Mouse (Mus musculus) granulocyte monocyte progenitor cell, adult 5-6 weeks (primary cell): ENCODE measurements around the gene Mkrn1. TPM values are rescaled to one million over a fixed set of nuclear protein-coding genes. Genes with fewer than 3 reads are reported as not detected.
"Not testable (repeated sequence)": the region's sequence is repeated elsewhere in the genome, so short reads cannot be mapped to it uniquely, and the experiment has no call there.

ENCODE experiments used
- ATAC-seq: replicated peaks from 2 replicates; pipeline ENCODE4 v1.8.0; 2016; ENCODE audit warnings: mild to moderate bottlenecking, moderate TSS enrichment, inconsistent platforms; ENCODE audit not compliant: poor library complexity, severe bottlenecking
- total RNA-seq, 2 experiments: library from RNA; stranded (forward) in 1 of 2; stranded (reverse) in 1 of 2; fragments of 200-712, 200-1000 nt in 1 of 2; fragments of >200 nt in 1 of 2; fragmentation: Nextera tagmentation in 1 of 2; gene quantifications; 2 replicates each; pipeline ENCODE4 v1.2.3; 2014 to 2017

Gene Mkrn1
- total RNA-seq, 2 experiments from 2014 or later, result 27.1 to 35.5 TPM

DNA sequence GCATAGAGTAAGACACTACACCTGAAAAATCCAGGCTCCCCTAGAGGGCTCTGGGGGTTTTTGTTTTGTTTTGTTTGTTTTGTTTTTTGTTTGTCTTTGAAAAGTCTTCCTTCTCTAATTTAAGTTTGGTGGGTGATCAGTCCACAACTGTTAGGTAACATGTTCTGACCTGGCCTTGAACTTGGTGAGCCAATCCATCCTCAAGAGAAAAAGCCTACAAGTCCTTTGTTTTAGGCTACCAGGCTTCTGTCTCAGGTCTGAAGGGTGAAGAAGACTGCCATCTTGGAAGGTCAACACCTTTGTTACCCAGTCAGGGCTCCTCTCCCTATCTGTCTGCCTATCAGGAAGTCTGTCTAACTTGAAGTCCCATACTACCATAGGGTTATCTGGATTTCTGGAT lies 13.4 kb upstream of the Mkrn1 start:
- no peak for ATAC-seq

- no peak for ATAC-seq
Measured at GRCm38 (mm10) chr6:39433174-39433573, 12.9 kb upstream of the Mkrn1 start.

GRCm38 (mm10) chr6:39430722-39431121 lies 10.5 kb upstream of the Mkrn1 start:
- ATAC-seq, result peak; percentile 33

DNA sequence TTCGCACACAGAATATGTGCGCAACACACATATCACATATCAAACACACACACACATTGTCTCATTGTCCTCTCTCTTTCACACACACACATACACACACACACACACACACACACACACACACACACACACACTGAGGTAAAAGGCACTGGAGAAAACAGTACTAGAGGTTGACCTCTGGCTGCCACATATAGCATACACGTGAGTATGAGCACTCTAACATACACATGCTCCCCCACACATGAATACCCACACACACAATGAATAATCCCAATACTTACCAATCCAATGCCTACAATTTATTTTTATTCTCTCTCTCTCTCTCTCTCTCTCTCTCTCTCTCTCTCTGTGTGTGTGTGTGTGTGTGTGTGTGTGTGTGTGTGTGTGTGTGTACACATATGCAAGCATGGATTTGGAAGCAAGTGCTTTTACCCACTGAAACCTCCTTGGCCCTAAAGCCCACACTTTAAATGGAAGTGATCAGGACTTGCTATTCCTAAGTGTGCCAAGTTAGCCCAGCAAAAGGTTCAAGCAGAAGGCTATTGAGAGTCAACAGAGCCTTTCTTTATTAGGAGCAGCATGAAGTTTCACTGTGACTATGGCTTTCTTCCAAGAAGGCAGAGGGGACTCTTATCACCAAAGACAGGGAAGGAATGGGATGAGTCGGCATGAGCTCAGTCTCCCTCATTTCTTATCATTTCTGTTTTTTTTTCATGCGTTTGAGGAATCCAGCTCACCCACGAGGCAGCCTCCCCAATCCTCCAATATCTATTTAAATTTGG lies 8.9 kb upstream of the Mkrn1 start:
- ATAC-seq, result no peak

DNA sequence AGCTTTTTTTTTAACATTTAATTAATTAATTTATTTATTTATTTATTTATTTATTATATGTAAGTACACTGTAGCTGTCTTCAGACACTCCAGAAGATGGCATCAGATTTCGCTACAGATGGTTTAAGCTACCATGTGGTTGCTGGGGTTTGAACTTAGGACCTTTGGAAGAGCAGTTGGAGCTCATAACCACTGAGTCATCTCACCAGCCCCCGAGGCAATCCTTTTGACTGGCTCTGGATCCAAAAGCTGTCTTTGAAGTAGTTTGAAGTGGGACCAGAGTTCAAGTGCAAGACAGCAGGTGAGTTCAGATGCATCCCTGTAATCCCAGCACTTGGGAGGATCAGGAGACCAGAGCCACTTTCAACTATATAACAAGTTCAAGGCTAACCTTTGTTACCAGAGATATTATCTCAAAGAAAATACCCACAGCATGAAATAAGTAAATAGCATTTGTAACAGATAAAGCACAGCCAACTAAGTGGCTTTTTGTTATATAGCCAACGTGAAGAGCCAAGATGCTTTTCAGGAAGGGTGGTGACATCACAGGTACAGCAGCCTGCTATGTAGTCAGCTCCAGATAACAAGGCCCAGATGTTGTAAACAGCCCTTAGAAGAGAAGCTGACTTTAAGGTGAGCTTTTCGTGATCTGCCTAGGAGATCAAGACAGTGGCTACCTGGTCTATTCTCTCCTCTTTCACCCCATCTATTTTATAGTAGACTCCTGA lies 7.2 kb upstream of the Mkrn1 start:
- no peak for ATAC-seq

DNA sequence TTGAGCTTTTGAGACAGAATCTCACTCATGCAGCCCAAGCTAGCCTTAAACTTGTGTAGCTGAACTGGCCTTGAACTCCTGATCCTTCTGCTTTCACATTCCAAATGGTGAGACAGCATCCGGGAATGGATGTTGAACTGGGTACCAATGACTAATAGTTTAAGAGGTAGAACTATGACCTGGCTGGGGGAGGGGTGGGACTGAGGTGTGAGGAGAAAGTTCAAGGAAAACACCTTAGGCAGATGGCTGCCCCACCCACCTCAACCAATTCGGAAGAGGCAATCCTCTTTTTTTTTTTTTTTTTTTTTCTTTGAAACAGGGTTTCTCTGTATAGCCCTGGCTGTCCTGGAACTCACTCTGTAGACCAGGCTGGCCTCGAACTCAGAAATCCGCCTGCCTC lies 6.5 kb upstream of the Mkrn1 start:
- no peak for ATAC-seq

GRCm38 (mm10) chr6:39425181-39425580 lies 4.9 kb upstream of the Mkrn1 start:
- ATAC-seq, result no peak

- no peak for ATAC-seq
Measured at GRCm38 (mm10) chr6:39423686-39424085, 3.4 kb upstream of the Mkrn1 start.

GRCm38 (mm10) chr6:39423130-39423551 lies 2.9 kb upstream of the Mkrn1 start:
- no peak for ATAC-seq

- no peak for ATAC-seq
Measured at GRCm38 (mm10) chr6:39420867-39421266, 605 bp upstream of the Mkrn1 start.

- peak; percentile 2; the same call in 1 of the 2 replicates for ATAC-seq
Measured at GRCm38 (mm10) chr6:39419386-39419850, 844 bp downstream of the Mkrn1 start.

DNA sequence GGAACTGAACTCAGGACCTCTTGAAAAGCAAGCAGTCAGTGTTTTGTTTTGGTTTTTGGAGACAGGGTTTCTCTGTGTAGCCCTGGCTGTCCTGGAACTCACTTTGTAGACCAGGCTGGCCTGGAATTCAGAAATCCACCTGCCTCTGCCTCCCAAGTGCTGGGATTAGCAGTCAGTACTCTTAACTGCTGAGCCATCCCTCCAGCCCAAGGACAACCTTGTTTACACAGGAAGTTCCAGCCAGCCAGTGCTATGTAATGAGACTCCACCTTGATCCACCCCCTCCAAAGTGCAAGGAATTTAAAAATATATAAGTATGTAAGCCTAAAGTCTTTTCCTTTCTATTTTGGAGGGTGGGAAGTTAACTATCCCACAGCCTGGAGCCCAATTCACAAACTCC lies 3.6 kb downstream of the Mkrn1 start:
- ATAC-seq, result not testable (repeated sequence)

- ATAC-seq, result peak; percentile 34
Measured at GRCm38 (mm10) chr6:39415762-39416161, 4.5 kb downstream of the Mkrn1 start.

GRCm38 (mm10) chr6:39414106-39414505 lies 6.2 kb downstream of the Mkrn1 start:
- no peak for ATAC-seq

- ATAC-seq, result no peak
Measured at GRCm38 (mm10) chr6:39406480-39406879, 13.8 kb downstream of the Mkrn1 start.

GRCm38 (mm10) chr6:39403136-39403535 lies 17.1 kb downstream of the Mkrn1 start:
- no peak for ATAC-seq

DNA sequence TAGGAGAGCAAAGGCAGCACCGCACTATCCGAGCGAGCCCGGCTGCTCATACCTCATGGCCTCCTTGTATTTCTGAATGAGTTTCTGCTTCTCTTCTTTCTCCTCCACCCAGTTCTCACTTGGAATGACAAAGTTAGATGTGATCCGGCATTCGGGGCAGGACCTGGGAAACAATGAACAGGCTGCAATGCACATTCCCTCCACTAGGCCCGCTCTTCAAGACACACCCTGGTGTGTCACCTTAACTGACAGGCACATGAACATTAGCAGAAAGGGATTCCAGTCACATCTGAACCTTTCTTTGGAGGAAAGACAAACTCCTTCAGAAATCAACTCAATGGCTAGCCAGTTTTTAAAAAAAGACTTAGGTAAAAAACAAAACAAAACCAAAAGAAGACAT lies 19.9 kb downstream of the Mkrn1 start:
- no peak for ATAC-seq

- no peak for ATAC-seq
Measured at GRCm38 (mm10) chr6:39398342-39398741, 21.9 kb downstream of the Mkrn1 start.

GRCm38 (mm10) chr6:39397046-39397445 lies 23.2 kb downstream of the Mkrn1 start:
- ATAC-seq, result no peak

DNA sequence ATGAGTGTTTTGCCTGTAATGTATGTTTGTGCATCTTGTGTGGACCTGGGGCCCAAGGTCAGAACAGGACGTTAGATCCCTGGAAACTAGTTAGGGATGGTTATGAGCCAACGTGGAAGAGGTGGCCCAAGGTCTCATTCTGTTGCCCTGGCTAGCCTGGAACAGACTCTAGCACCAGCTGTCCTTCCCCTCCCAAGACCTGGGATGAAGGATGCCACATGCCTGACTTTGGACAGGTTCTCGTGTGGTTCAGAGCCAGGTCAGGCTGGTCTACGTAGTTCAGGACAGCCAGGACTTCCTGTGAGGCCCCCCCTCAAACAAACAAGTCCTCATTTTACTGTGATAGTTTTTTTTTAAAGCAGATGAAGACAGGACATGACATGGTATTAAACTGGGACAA lies 24.3 kb downstream of the Mkrn1 start:
- ATAC-seq, result no peak

GRCm38 (mm10) chr6:39395471-39395870 lies 24.8 kb downstream of the Mkrn1 start:
- ATAC-seq, result no peak

DNA sequence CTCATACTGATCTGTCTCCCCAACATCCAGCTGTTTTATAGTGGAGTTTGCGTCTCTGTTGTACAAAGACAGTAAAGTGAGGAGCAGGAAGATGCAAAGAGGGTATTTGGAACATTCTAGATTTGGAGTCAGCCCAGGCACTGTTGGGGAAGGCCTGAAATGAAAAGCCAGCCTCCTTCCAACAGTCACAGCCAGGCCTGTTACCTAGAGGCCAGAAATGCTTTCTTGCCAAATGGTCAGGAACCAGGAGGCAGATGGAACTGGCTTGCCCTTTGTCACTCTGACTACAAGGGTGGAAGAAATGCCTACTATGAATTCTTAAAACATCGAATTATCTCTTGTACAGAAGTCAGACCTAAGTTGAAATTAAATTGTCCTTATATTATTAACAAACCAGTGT lies 30.3 kb downstream of the Mkrn1 start:
- no peak for ATAC-seq
